In the genomic region with DNA sequence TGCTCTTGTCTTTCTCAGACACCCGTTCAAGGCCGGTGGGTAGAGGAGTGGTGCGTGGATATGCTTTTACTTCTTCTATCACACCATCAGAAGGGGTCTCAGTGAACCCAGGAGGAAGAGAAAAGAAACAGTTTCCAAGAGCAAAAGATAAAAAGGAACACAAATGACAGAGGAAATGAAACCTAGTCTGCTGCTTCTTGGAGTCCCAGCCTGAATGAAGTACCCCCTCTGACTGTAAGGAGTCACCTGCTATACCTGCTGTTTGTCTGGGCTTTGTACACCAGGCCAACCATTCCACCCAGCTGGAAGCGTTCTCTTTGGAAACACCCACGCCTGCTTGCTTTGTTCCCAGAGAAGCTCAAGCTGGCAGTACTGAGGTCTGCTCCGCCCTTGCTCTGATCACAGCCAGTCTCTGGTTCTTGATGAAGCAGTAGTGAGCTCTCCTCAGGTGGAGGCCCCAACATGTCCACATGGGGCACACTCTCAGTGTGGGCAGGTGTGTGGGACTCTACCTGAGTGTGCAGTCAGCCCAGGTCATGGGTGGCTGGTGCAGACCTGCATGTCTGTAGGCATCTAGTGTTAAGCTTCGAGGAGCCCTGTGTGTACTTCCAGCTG, we compare ENCODE assay signal across 11 mouse cellular contexts. TPM values are rescaled to one million over a fixed set of nuclear protein-coding genes. Genes with fewer than 3 reads are reported as not detected.
DNase-seq lines count a peak whose midpoint lies in the region; ATAC-seq and TF ChIP-seq lines count a peak whose summit lies in the region.
"Had no signal": no experiment of that assay in that cellular context is flagged by ENCODE, and none has a peak within 500 bp of the region (broad histone marks: within the 10 kb centered on the region; RNA-seq: fewer than 3 reads in every experiment).

No protein-coding gene starts in this region.

- H3K9me3 ChIP-seq in liver, embryonic 14.5 days (ENCODE audit: control insufficient read depth, low read length), result no peaks in the 10 kb centered on the region
- H3K9me3 ChIP-seq: limb, embryonic 10.5 days had no signal

- H3K9ac ChIP-seq in liver, embryonic 14.5 days (replicated peaks), result no peak overlapping the region

- DNase-seq in cerebellum, adult 2 months, result no peak
- no peak for DNase-seq in cerebellum, adult 11 months
- DNase-seq in left cerebral cortex, adult 9 months (ENCODE audit: low spot score in 2 of 2), result peak; percentile 52 to 76
- DNase-seq in left cerebral cortex, adult 8-10 months (ENCODE audit: low spot score in 2 of 2), result no peak
- DNase-seq in fat pad, adult 2 months (ENCODE audit: extremely low read depth, low read depth, low spot score), result peak; percentile 86
- no peak for DNase-seq in liver, embryonic 14.5 days (ENCODE audit: low read depth in 3 of 3, low spot score in 3 of 3)
- no peak for DNase-seq in spleen, postnatal 10 days (ENCODE audit: low spot score in 2 of 2)
- no peak for DNase-seq in thymus, postnatal 0 days (ENCODE audit: low spot score)
- DNase-seq: thymus, adult 18-20 months had no signal

- no peaks in the 10 kb centered on the region for H3K36me3 ChIP-seq in liver, embryonic 14.5 days (replicated peaks; ENCODE audit: control insufficient read depth, insufficient read depth, low read depth)
- H3K36me3 ChIP-seq: limb, embryonic 10.5 days had no signal

- ATAC-seq in liver, embryonic 14.5 days (ENCODE audit: insufficient read depth), result no peak
- ATAC-seq: inflammation-experienced regulatory T-cells, adult 6 months had no signal

- 0 out of 2 replicates have a peak, but pooled peaks have one; percentile 11 for TF ChIP-seq CTCF in cerebellum, adult 2 months (IDR thresholded peaks at IDR 0.05; ENCODE audit: borderline replicate concordance, insufficient read depth, low read depth, low read length)
- peak; percentile 13; the same call in 1 of the 2 replicates for TF ChIP-seq CTCF in liver, embryonic 14.5 days (IDR thresholded peaks at IDR 0.05; ENCODE audit: low read depth)

- TF ChIP-seq EP300 in liver, embryonic 14.5 days (IDR thresholded peaks at IDR 0.05; ENCODE audit: low read depth), result no peak

- TF ChIP-seq POLR2A in cerebellum, adult 2 months (IDR thresholded peaks at IDR 0.05; ENCODE audit: borderline replicate concordance, insufficient read depth, low read length), result no peak

- WGBS in cerebellum, adult 2 months, result 70% methylated on average over 7 of the region's 7 CpGs
- WGBS in liver, embryonic 14.5 days (ENCODE audit: insufficient replicate concordance), result 58% methylated on average over 7 of the region's 7 CpGs

- H3K27me3 ChIP-seq in cerebellum, adult 2 months (ENCODE audit: control insufficient read depth, insufficient read depth, low read length), result no peaks in the 10 kb centered on the region
- no peaks in the 10 kb centered on the region; the same call in 1 of the 2 replicates for H3K27me3 ChIP-seq in liver, embryonic 14.5 days (ENCODE audit: control insufficient read depth, insufficient read depth, low read length)

- no peak overlapping the region for H3K4me3 ChIP-seq in cerebellum, adult 2 months (replicated peaks; ENCODE audit: insufficient read depth, low read depth, low read length)
- no peak overlapping the region for H3K4me3 ChIP-seq in liver, embryonic 14.5 days (ENCODE audit: insufficient read depth in 1 of 2, low read depth in 2 of 2, low read length in 2 of 2)
- H3K4me3 ChIP-seq: limb, embryonic 10.5 days had no signal

- H3K4me1 ChIP-seq in cerebellum, adult 2 months (ENCODE audit: control insufficient read depth, insufficient read depth, low read length), result peaks cover 42% of the 10 kb centered on the region
- H3K4me1 ChIP-seq in liver, embryonic 14.5 days (replicated peaks; ENCODE audit: control insufficient read depth in 2 of 2, insufficient read depth in 2 of 2, low read length in 1 of 2), result peaks cover 0 to 34% of the 10 kb centered on the region in 2 experiments; a peak in 3 of 4 replicates

- H3K4me2 ChIP-seq in liver, embryonic 14.5 days (ENCODE audit: low read depth), result no peak overlapping the region

- H3K27ac ChIP-seq in cerebellum, adult 2 months (ENCODE audit: insufficient read depth, low read length), result no peak overlapping the region
- no peak overlapping the region for H3K27ac ChIP-seq in liver, embryonic 14.5 days
- H3K27ac ChIP-seq: limb, embryonic 10.5 days had no signal

RNA-seq across cellular contexts. Expression of a gene that starts 2.6 kb away (rescaled TPM):
- polyA plus RNA-seq in cerebellum, adult 2 months (2012; rRNA removed), result 34.9 and 41.8 TPM in 2 replicates
- total RNA-seq in left cerebral cortex, adult 8-10 months (2022), result 100 to 1,000 TPM; 171 to 194 (median 182) TPM
- 4.8 and 6.2 TPM in 2 replicates for polyA plus RNA-seq in liver, embryonic 14.5 days (2012; rRNA removed)
- 2.0 and 2.1 TPM in 2 replicates for polyA plus RNA-seq in liver, embryonic 14.5 days (2014; fragmentation: Nextera tagmentation; extraction: Ambion mirVana)
- 2.2 and 3.1 TPM in 2 replicates for polyA plus RNA-seq in thymus, postnatal 0 days (2015; fragmentation: Nextera tagmentation; extraction: Ambion mirVana)

RNA-seq across cellular contexts. Expression of a gene that starts 33.8 kb away (rescaled TPM):
- polyA plus RNA-seq in cerebellum, adult 2 months (2012; rRNA removed), result 69.3 and 72.0 TPM in 2 replicates
- total RNA-seq in left cerebral cortex, adult 8-10 months (2022), result 10 to 100 TPM; 21.8 to 41.0 (median 28.6) TPM
- polyA plus RNA-seq in liver, embryonic 14.5 days (2012; rRNA removed), result 3.7 and 5.4 TPM in 2 replicates
- polyA plus RNA-seq in liver, embryonic 14.5 days (2014; fragmentation: Nextera tagmentation; extraction: Ambion mirVana), result 7.6 and 8.5 TPM in 2 replicates
- polyA plus RNA-seq in thymus, postnatal 0 days (2015; fragmentation: Nextera tagmentation; extraction: Ambion mirVana), result 10.1 and 10.6 TPM in 2 replicates

RNA-seq across cellular contexts. Expression of a gene that starts 58.4 kb away (rescaled TPM):
- polyA plus RNA-seq in cerebellum, adult 2 months (2012; rRNA removed), result 33.6 and 34.6 TPM in 2 replicates
- 10 to 100 TPM; 16.8 to 26.8 (median 23.8) TPM for total RNA-seq in left cerebral cortex, adult 8-10 months (2022)
- polyA plus RNA-seq in liver, embryonic 14.5 days (2012; rRNA removed), result 64.0 and 70.6 TPM in 2 replicates
- polyA plus RNA-seq in liver, embryonic 14.5 days (2014; fragmentation: Nextera tagmentation; extraction: Ambion mirVana), result 157 and 165 TPM in 2 replicates
- polyA plus RNA-seq in thymus, postnatal 0 days (2015; fragmentation: Nextera tagmentation; extraction: Ambion mirVana), result 174 and 203 TPM in 2 replicates

Comparison
In these comparisons a context has a peak if more than half of its experiments do, and no peak if none do; other contexts are left out.
1. DNase-seq: peak in left cerebral cortex, adult 9 months (2 of 2) and fat pad, adult 2 months (single experiment); none in cerebellum, adult 2 months (0 of 2), cerebellum, adult 11 months (single experiment), left cerebral cortex, adult 8-10 months (0 of 2), liver, embryonic 14.5 days (0 of 3), spleen, postnatal 10 days (0 of 2) and thymus, postnatal 0 days (single experiment).